Mouse (Mus musculus): ENCODE data around the gene Tubg2. TPM values are rescaled to one million over a fixed set of nuclear protein-coding genes. Genes with fewer than 3 reads are reported as not detected.
A peak's percentile ranks its signal among the peaks of the same experiment; 100 is the strongest.

The Tubg2 gene
- polyA plus RNA-seq, 1 experiment from 2014 or later = 3.4 TPM

DNA sequence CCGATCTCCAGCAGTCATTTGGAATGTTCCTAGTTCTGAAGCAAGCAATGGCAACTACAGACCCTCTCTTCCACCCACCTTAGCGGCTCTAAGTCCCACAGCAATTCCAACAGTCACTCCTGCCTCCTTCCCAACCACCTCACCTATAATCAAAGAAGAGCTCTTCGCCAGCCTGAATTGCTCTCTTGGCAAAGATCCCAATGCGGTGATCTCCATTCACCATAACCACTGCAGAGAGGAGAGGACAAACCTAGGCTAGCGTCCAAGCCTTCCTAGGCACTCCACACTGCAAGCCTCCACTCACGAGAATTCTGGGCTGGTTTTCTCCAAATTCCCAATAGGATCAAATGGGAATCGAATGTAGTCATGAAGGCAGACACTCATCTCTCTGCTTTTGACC lies 37.4 kb downstream of the Tubg2 start:
- no peaks in the 10 kb centered on the region; the same call in 1 of the 2 replicates for H3K36me3 ChIP-seq (ENCODE audit: control insufficient read depth, insufficient read depth, low read length)
- ATAC-seq (ENCODE audit: low FRiP score) (no peak), DNase-seq (ENCODE audit: low spot score, missing footprints) (no peak)
- no peak overlapping the region for H3K27ac ChIP-seq (ENCODE audit: low read depth, low read length)
- peaks cover 17% of the 10 kb centered on the region for H3K4me1 ChIP-seq (ENCODE audit: control insufficient read depth, insufficient read depth, low read length)
- 92% methylated on average over 7 of the region's 7 CpGs for WGBS
- no peaks in the 10 kb centered on the region for H3K9me3 ChIP-seq (ENCODE audit: control insufficient read depth, low read length)
- no peak overlapping the region for H3K4me3 ChIP-seq (ENCODE audit: low read depth, low read length)
- no peak overlapping the region for H3K9ac ChIP-seq (ENCODE audit: low read length)
- no peaks in the 10 kb centered on the region for H3K27me3 ChIP-seq (ENCODE audit: control insufficient read depth, insufficient read depth, low read length)
- H3K4me2 ChIP-seq = no peak overlapping the region

- Histone ChIP-seq H3K9ac (ENCODE audit: low read length) (no peak overlapping the region), H3K27me3 (ENCODE audit: control insufficient read depth, insufficient read depth, low read length) (no peaks in the 10 kb centered on the region), H3K36me3 (ENCODE audit: control insufficient read depth, insufficient read depth, low read length) (no peaks in the 10 kb centered on the region; the same call in 1 of the 2 replicates), H3K27ac (ENCODE audit: low read depth, low read length) (no peak overlapping the region), H3K9me3 (ENCODE audit: control insufficient read depth, low read length) (no peaks in the 10 kb centered on the region), H3K4me1 (ENCODE audit: control insufficient read depth, insufficient read depth, low read length) (peaks cover 17% of the 10 kb centered on the region), H3K4me2 (no peak overlapping the region), H3K4me3 (ENCODE audit: low read depth, low read length) (no peak overlapping the region)
- WGBS = 90% methylated on average over 5 of the region's 5 CpGs
- DNase-seq (ENCODE audit: low spot score, missing footprints) (peak; percentile 69), ATAC-seq (ENCODE audit: low FRiP score) (no peak)
These were observed 38.4 kb downstream of the Tubg2 start for GRCm38 (mm10) chr11:101194137-101194536.

DNA sequence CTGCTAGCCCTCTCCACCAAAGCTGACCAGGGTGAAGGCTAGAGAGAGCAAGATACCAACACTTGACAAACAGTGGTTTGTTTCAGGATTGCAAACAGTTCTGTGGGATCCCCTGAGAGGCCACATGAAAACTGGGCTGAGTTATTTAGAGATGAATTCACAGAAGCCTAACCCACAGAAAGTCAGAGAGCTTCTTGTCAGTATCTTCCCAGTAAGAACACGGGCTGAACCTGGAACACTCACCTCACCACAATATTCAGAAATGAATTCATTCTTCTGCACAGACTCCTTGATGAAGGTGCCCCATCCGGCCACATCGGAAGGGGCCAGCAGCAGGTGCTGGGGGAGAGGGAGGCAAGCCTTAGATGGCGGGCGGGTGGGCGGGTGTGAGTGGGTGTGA lies 38.9 kb downstream of the Tubg2 start:
- Histone ChIP-seq H3K9me3 (ENCODE audit: control insufficient read depth, low read length) (no peaks in the 10 kb centered on the region), H3K36me3 (ENCODE audit: control insufficient read depth, insufficient read depth, low read length) (no peaks in the 10 kb centered on the region; the same call in 1 of the 2 replicates), H3K4me2 (no peak overlapping the region), H3K27me3 (ENCODE audit: control insufficient read depth, insufficient read depth, low read length) (no peaks in the 10 kb centered on the region), H3K4me1 (ENCODE audit: control insufficient read depth, insufficient read depth, low read length) (peaks cover 13% of the 10 kb centered on the region), H3K4me3 (ENCODE audit: low read depth, low read length) (no peak overlapping the region), H3K9ac (ENCODE audit: low read length) (no peak overlapping the region), H3K27ac (ENCODE audit: low read depth, low read length) (no peak overlapping the region)
- ATAC-seq (ENCODE audit: low FRiP score) = no peak
- 93% methylated on average over 6 of the region's 6 CpGs for WGBS
- peak; percentile 21 for DNase-seq (ENCODE audit: low spot score, missing footprints)

GRCm38 (mm10) chr11:101195101-101195500 lies 39.4 kb downstream of the Tubg2 start:
- Histone ChIP-seq H3K4me3 (ENCODE audit: low read depth, low read length) (no peak overlapping the region), H3K9ac (ENCODE audit: low read length) (no peak overlapping the region), H3K9me3 (ENCODE audit: control insufficient read depth, low read length) (no peaks in the 10 kb centered on the region), H3K27ac (ENCODE audit: low read depth, low read length) (no peak overlapping the region), H3K4me2 (no peak overlapping the region), H3K4me1 (ENCODE audit: control insufficient read depth, insufficient read depth, low read length) (peaks cover 10% of the 10 kb centered on the region), H3K27me3 (ENCODE audit: control insufficient read depth, insufficient read depth, low read length) (no peaks in the 10 kb centered on the region), H3K36me3 (ENCODE audit: control insufficient read depth, insufficient read depth, low read length) (no peaks in the 10 kb centered on the region; the same call in 1 of the 2 replicates)
- DNase-seq (ENCODE audit: low spot score, missing footprints) (no peak), ATAC-seq (ENCODE audit: low FRiP score) (no peak)
- 73% methylated on average over 1 of the region's 1 CpGs for WGBS

DNA sequence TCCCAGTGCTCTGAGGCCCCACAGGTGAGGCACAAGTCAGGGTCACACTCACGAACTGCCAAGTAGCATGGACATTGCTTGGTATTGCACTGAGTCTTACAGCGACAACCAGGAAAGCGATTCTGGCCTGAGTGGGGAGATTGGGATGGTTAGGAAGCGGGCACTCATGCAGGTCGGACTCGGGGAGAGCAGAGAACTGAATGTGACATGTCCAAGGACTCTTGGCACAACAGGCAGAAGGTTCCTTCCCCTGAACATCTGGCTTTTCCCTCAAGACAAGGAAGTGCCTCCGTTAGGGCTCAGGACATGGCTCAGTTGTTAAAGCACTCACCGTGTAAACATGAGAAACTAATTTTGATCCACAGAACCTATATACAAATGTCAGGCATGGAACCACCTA lies 39.9 kb downstream of the Tubg2 start:
- Histone ChIP-seq H3K9ac (ENCODE audit: low read length) (no peak overlapping the region), H3K9me3 (ENCODE audit: control insufficient read depth, low read length) (no peaks in the 10 kb centered on the region), H3K4me3 (ENCODE audit: low read depth, low read length) (no peak overlapping the region), H3K4me1 (ENCODE audit: control insufficient read depth, insufficient read depth, low read length) (peaks cover 6% of the 10 kb centered on the region; the same call in 1 of the 2 replicates), H3K27ac (ENCODE audit: low read depth, low read length) (no peak overlapping the region), H3K27me3 (ENCODE audit: control insufficient read depth, insufficient read depth, low read length) (no peaks in the 10 kb centered on the region), H3K36me3 (ENCODE audit: control insufficient read depth, insufficient read depth, low read length) (no peaks in the 10 kb centered on the region; the same call in 1 of the 2 replicates), H3K4me2 (no peak overlapping the region)
- peak; percentile 33 for DNase-seq (ENCODE audit: low spot score, missing footprints)
- ATAC-seq (ENCODE audit: low FRiP score) = no peak
- 90% methylated on average over 8 of the region's 8 CpGs for WGBS

GRCm38 (mm10) chr11:101196175-101196574 lies 40.5 kb downstream of the Tubg2 start:
- no peak for ATAC-seq (ENCODE audit: low FRiP score)
- Histone ChIP-seq H3K4me1 (ENCODE audit: control insufficient read depth, insufficient read depth, low read length) (0 out of 2 replicates have a peak, but pooled peaks cover 3% of the 10 kb centered on the region), H3K36me3 (ENCODE audit: control insufficient read depth, insufficient read depth, low read length) (no peaks in the 10 kb centered on the region; the same call in 1 of the 2 replicates), H3K27me3 (ENCODE audit: control insufficient read depth, insufficient read depth, low read length) (no peaks in the 10 kb centered on the region), H3K9ac (ENCODE audit: low read length) (no peak overlapping the region), H3K4me3 (ENCODE audit: low read depth, low read length) (no peak overlapping the region), H3K4me2 (no peak overlapping the region), H3K9me3 (ENCODE audit: control insufficient read depth, low read length) (no peaks in the 10 kb centered on the region), H3K27ac (ENCODE audit: low read depth, low read length) (no peak overlapping the region)
- no peak for DNase-seq (ENCODE audit: low spot score, missing footprints)
- 88% methylated on average over 8 of the region's 8 CpGs for WGBS

DNA sequence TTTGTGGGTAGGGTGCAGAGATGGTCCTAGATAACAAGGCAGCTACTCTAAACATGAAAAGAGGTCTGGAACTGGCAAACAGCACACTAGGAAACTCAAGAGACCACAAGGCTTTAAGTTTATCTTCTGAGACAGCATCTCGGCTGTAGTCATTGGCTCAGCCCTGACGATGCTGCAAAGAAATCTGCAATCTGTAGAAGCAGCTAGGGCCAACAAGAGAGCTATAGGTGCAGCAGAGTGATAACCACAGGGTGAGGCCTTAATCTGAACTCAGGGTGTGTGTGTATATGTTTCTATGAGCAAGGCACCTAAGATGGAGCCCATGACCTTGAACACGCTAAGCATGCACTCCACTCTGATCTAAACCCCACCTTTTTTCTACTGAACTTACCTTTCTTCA lies 43.8 kb downstream of the Tubg2 start:
- no peak overlapping the region for H3K27ac ChIP-seq (ENCODE audit: low read depth, low read length)
- ATAC-seq (ENCODE audit: low FRiP score) (no peak), DNase-seq (ENCODE audit: low spot score, missing footprints) (no peak)
- no peak overlapping the region for H3K9ac ChIP-seq (ENCODE audit: low read length)
- no peaks in the 10 kb centered on the region for H3K4me1 ChIP-seq (ENCODE audit: control insufficient read depth, insufficient read depth, low read length)
- 95% methylated on average over 3 of the region's 3 CpGs for WGBS
- no peaks in the 10 kb centered on the region for H3K27me3 ChIP-seq (ENCODE audit: control insufficient read depth, insufficient read depth, low read length)
- no peak overlapping the region for H3K4me2 ChIP-seq
- H3K4me3 ChIP-seq (ENCODE audit: low read depth, low read length) = no peak overlapping the region
- no peaks in the 10 kb centered on the region; the same call in 1 of the 2 replicates for H3K36me3 ChIP-seq (ENCODE audit: control insufficient read depth, insufficient read depth, low read length)
- H3K9me3 ChIP-seq (ENCODE audit: control insufficient read depth, low read length) = no peaks in the 10 kb centered on the region

GRCm38 (mm10) chr11:101200986-101201385 lies 45.3 kb downstream of the Tubg2 start:
- no peaks in the 10 kb centered on the region for H3K4me1 ChIP-seq (ENCODE audit: control insufficient read depth, insufficient read depth, low read length)
- no peak overlapping the region for H3K27ac ChIP-seq (ENCODE audit: low read depth, low read length)
- H3K9me3 ChIP-seq (ENCODE audit: control insufficient read depth, low read length) = no peaks in the 10 kb centered on the region
- ATAC-seq (ENCODE audit: low FRiP score) = no peak
- no peak overlapping the region for H3K9ac ChIP-seq (ENCODE audit: low read length)
- no peaks in the 10 kb centered on the region for H3K27me3 ChIP-seq (ENCODE audit: control insufficient read depth, insufficient read depth, low read length)
- no peaks in the 10 kb centered on the region; the same call in 1 of the 2 replicates for H3K36me3 ChIP-seq (ENCODE audit: control insufficient read depth, insufficient read depth, low read length)
- H3K4me3 ChIP-seq (ENCODE audit: low read depth, low read length) = no peak overlapping the region
- H3K4me2 ChIP-seq = no peak overlapping the region
- peak; percentile 88 for DNase-seq (ENCODE audit: low spot score, missing footprints)
- WGBS = 34% methylated on average over 7 of the region's 7 CpGs

Measured in midbrain, embryonic 11.5 days (tissue).